Mouse (Mus musculus) forebrain, embryonic 16.5 days (tissue): ENCODE data around the gene Vwce. TPM values are rescaled to one million over a fixed set of nuclear protein-coding genes. Genes with fewer than 3 reads are reported as not detected.
A peak's percentile ranks its signal among the peaks of the same experiment; 100 is the strongest.

Experiments
- ATAC-seq: fragments of 200-750 bp; cut with Nextera tagmentation; 2 replicates; pipeline ENCODE4 v1.8.0; 2017; ENCODE audit warnings: mild to moderate bottlenecking, moderate library complexity
- H3K27ac ChIP-seq: fragments of 300-500 bp; sonication (generic); 2 replicates; pipeline ENCODE4 v1.5.1; 2014; ENCODE audit warnings: low read length, control low read depth
- H3K27me3 ChIP-seq: fragments of 300-500 bp; sonication (generic); replicated peaks from 2 replicates; pipeline ENCODE4 v1.6.1; 2014; ENCODE audit warnings: low read length; ENCODE audit not compliant: control insufficient read depth, insufficient read depth
- H3K36me3 ChIP-seq: fragments of 300-500 bp; sonication (generic); 2 replicates; pipeline ENCODE4 v1.6.1; 2014; ENCODE audit not compliant: control insufficient read depth, insufficient read depth
- H3K4me1 ChIP-seq: fragments of 300-500 bp; sonication (generic); replicated peaks from 2 replicates; pipeline ENCODE4 v1.6.1; 2014; ENCODE audit warnings: low read length; ENCODE audit not compliant: control insufficient read depth, insufficient read depth
- H3K4me2 ChIP-seq: fragments of 300-500 bp; sonication (generic); 2 replicates; pipeline ENCODE4 v1.6.1; 2014; ENCODE audit warnings: mild to moderate bottlenecking, low read length, control low read depth
- H3K4me3 ChIP-seq: fragments of 300-500 bp; sonication (generic); replicated peaks from 2 replicates; pipeline ENCODE4 v1.5.1; 2014; ENCODE audit warnings: mild to moderate bottlenecking, low read length, control low read depth
- H3K9ac ChIP-seq: fragments of 300-500 bp; sonication (generic); replicated peaks from 2 replicates; pipeline ENCODE4 v1.6.1; 2014; ENCODE audit warnings: low read depth, low read length, control low read depth
- H3K9me3 ChIP-seq: fragments of 300-500 bp; sonication (generic); 2 replicates; pipeline ENCODE4 v1.6.1; 2016; ENCODE audit warnings: low read length; ENCODE audit not compliant: control insufficient read depth
- WGBS: fragments of 180-500 bp; shearing (Covaris S2); extraction: QIAGEN DNeasy Blood & Tissue Kit; methylation state at CpG from one replicate; pipeline ENCODE4 v1.1.7; 2014; 5-methylcytosine and 5-hydroxymethylcytosine counted together
- polyA plus RNA-seq: library from polyadenylated mRNA; unstranded; fragments of >200 nt; fragmentation: Nextera tagmentation; extraction: Ambion mirVana; gene quantifications from 2 replicates; pipeline ENCODE4 v1.2.1, GENCODE M21; 2015

Gene Vwce
- polyA plus RNA-seq, 1 experiment from 2014 or later, result 0.81 TPM

DNA sequence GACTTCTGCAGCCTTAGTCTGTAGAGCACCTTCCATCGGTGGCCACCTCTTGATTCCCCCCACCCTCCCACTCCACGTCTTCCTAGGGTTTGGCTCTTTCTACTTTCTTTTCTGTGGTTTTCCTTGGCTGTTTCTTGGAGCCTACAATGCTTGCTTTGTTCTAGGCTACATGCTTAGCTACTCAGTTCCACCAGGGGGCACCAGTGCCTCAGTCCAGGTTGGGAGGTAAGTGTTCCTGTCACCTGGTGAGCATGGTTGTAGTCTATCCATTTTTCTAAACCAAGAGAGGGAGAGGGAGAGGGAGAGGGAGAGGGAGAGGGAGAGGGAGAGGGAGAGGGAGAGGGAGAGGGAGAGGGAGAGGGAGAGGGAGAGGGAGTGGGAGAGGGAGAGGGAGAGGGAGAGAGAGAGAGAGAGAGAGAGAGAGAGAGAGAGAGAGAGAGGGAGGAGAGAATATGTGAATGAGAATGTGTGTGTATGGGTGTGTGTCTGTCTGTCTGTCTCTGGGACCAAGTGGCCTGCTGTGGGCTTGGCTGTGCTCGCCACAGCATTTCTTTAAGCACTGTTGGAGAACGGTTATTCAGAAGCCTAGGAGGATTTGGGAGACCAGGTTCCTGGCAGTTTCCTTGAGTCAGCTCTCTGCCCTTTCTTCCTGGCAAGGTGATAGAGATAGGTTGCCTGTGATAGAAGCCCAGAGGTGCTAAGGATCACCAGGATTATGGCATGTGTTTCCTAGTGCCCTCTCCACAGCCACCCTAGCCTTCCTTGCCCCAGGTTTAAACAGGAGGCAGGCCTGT is 80.9 kb downstream of the Vwce start:
- Histone ChIP-seq H3K36me3 (peaks cover 12% of the 10 kb centered on the region), H3K27ac (peak overlapping the region; percentile 45), H3K4me2 (no peak overlapping the region), H3K9me3 (no peaks in the 10 kb centered on the region), H3K4me3 (no peak overlapping the region), H3K9ac (no peak overlapping the region), H3K27me3 (no peaks in the 10 kb centered on the region), H3K4me1 (peaks cover 11% of the 10 kb centered on the region)
- 35% methylated on average over 4 of the region's 4 CpGs for WGBS
- ATAC-seq, result peak; percentile 54; the same call in 1 of the 2 replicates

- H3K9ac ChIP-seq, result no peak overlapping the region
- no peak overlapping the region for H3K27ac ChIP-seq
- no peak for ATAC-seq
- H3K4me3 ChIP-seq, result no peak overlapping the region
- H3K9me3 ChIP-seq, result no peaks in the 10 kb centered on the region
- 85% methylated on average over 6 of the region's 6 CpGs for WGBS
- H3K36me3 ChIP-seq, result peaks cover 12% of the 10 kb centered on the region
- no peaks in the 10 kb centered on the region for H3K27me3 ChIP-seq
- no peak overlapping the region for H3K4me2 ChIP-seq
- peaks cover 6% of the 10 kb centered on the region; the same call in 1 of the 2 replicates for H3K4me1 ChIP-seq
Measured at GRCm38 (mm10) chr19:10715476-10715875, 81.5 kb downstream of the Vwce start.

Other genes with a start within 250 kb of the Vwce start
- gene Syt7, start 245.1 kb upstream of the Vwce start, polyA plus RNA-seq, result 6.9 and 9.7 TPM in 2 replicates
- gene Lrrc10b, start 176.7 kb upstream of the Vwce start, polyA plus RNA-seq, result 0.52 and 0.99 TPM in 2 replicates
- 1.7 and 2.1 TPM in 2 replicates for gene Ppp1r32, start 151.3 kb upstream of the Vwce start, polyA plus RNA-seq
- gene Cpsf7, start 108.9 kb upstream of the Vwce start, polyA plus RNA-seq, result 58.4 and 59.3 TPM in 2 replicates
- gene Sdhaf2, start 108.1 kb upstream of the Vwce start, polyA plus RNA-seq, result 66.2 and 68.6 TPM in 2 replicates
- 47.0 and 49.5 TPM in 2 replicates for gene Tmem216, start 78.0 kb upstream of the Vwce start, polyA plus RNA-seq
- 21.0 and 22.6 TPM in 2 replicates for gene Cyb561a3, start 57.0 kb upstream of the Vwce start, polyA plus RNA-seq
- 33.9 and 37.5 TPM in 2 replicates for gene Tmem138, start 56.9 kb upstream of the Vwce start, polyA plus RNA-seq
- 277 and 292 TPM in 2 replicates for gene Ddb1, start 28.9 kb upstream of the Vwce start, polyA plus RNA-seq
- 24.9 and 27.1 TPM in 2 replicates for gene Tkfc, start 28.6 kb upstream of the Vwce start, polyA plus RNA-seq
- gene Pga5, start 43.9 kb downstream of the Vwce start, polyA plus RNA-seq, result not detected in 2 replicates
- 38.3 and 40.5 TPM in 2 replicates for gene Vps37c, start 54.5 kb downstream of the Vwce start, polyA plus RNA-seq
- gene Cd5, start 104.8 kb downstream of the Vwce start, polyA plus RNA-seq, result 0.06 and 0.10 TPM in 2 replicates
- not detected in 2 replicates for gene Cd6, start 195.8 kb downstream of the Vwce start, polyA plus RNA-seq
- gene Slc15a3, start 205.5 kb downstream of the Vwce start, polyA plus RNA-seq, result 0.25 and 0.57 TPM in 2 replicates
- 176 and 195 TPM in 2 replicates for gene Tmem132a, start 235.7 kb downstream of the Vwce start, polyA plus RNA-seq
- gene Tmem109, start 247.8 kb downstream of the Vwce start, polyA plus RNA-seq, result 43.7 and 46.1 TPM in 2 replicates